Comparison of ENCODE assay signal across 20 mouse cellular contexts in the genomic region with DNA sequence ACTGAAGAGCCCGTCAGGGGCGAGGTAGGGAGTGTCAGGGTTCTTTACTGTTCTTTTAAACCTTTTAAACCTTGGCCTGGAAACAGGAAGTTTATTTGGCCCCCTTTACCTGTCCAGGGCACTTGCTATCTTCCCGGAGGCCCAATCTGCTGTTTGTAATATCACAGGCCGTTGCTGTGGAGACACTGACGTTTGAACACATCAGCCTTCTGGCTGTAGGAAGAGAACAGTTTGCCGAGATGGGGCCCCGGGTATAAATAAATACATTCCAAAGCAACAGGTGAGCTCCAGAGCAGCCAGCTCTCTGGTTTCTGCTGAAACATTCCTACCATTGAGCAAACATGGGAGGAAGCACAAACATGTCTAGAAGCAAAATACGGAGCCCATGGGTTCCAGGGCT.
DNase-seq lines count a peak whose midpoint lies in the region; ATAC-seq and TF ChIP-seq lines count a peak whose summit lies in the region.
"Had no signal": no experiment of that assay in that cellular context is flagged by ENCODE, and none has a peak within 500 bp of the region (broad histone marks: within the 10 kb centered on the region; RNA-seq: fewer than 3 reads in every experiment).

No protein-coding gene starts in this region.

- no peak overlapping the region for H3K9ac ChIP-seq in forebrain, embryonic 16.5 days (replicated peaks; ENCODE audit: low read depth, low read length)
- H3K9ac ChIP-seq in limb, embryonic 12.5 days (replicated peaks): 0 out of 2 replicates have a peak overlapping the region, but pooled peaks have one; percentile 4
- H3K9ac ChIP-seq in lung, embryonic 16.5 days (ENCODE audit: low read length): no peak overlapping the region
- H3K9ac ChIP-seq in stomach, postnatal 0 days (ENCODE audit: low read length): no peak overlapping the region
- H3K9ac ChIP-seq: forebrain, postnatal 0 days; midbrain, embryonic 12.5 days had no signal

- no peak for DNase-seq in forebrain, embryonic 10.5 days (ENCODE audit: extremely low spot score, low spot score)
- no peak for DNase-seq in limb, embryonic 10.5 days (ENCODE audit: low spot score)
- DNase-seq in stomach, postnatal 0 days (ENCODE audit: low spot score): peak; percentile 73
- DNase-seq in gastrocnemius, adult 2 months: no peak
- DNase-seq: adrenal gland, postnatal 36 days; cerebellum, postnatal 10 days; forebrain, postnatal 0 days; gastrocnemius, postnatal 14 days; heart, postnatal 4 days; kidney, postnatal 25 days; liver had no signal

- 88% methylated on average over 8 of the region's 8 CpGs for WGBS in forebrain, embryonic 10.5 days
- 79% methylated on average over 8 of the region's 8 CpGs for WGBS in forebrain, embryonic 16.5 days
- WGBS in limb, embryonic 12.5 days: 77% methylated on average over 8 of the region's 8 CpGs
- WGBS in limb, embryonic 10.5 days: 84% methylated on average over 8 of the region's 8 CpGs
- 35% methylated on average over 8 of the region's 8 CpGs for WGBS in lung, embryonic 16.5 days
- 36% methylated on average over 8 of the region's 8 CpGs for WGBS in stomach, postnatal 0 days

- no peak overlapping the region for H3K4me2 ChIP-seq in forebrain, embryonic 16.5 days (ENCODE audit: low read length)
- no peak overlapping the region for H3K4me2 ChIP-seq in limb, embryonic 12.5 days
- H3K4me2 ChIP-seq in lung, embryonic 16.5 days (ENCODE audit: low read depth, low read length): no peak overlapping the region
- no peak overlapping the region for H3K4me2 ChIP-seq in stomach, postnatal 0 days (replicated peaks; ENCODE audit: low read depth)
- H3K4me2 ChIP-seq: heart, embryonic 11.5 days; midbrain, embryonic 12.5 days had no signal

- no peak for ATAC-seq in forebrain, embryonic 16.5 days
- no peak for ATAC-seq in limb, embryonic 12.5 days (ENCODE audit: insufficient number of reproducible peaks, insufficient read depth, low FRiP score, low TSS enrichment, low read depth)
- no peak for ATAC-seq in lung, embryonic 16.5 days (ENCODE audit: low read depth)
- peak; percentile 51 for ATAC-seq in stomach, postnatal 0 days (ENCODE audit: low FRiP score, low TSS enrichment)
- no peak for ATAC-seq in CD4-positive, CD25-positive, alpha-beta regulatory T cell, adult 4 months
- ATAC-seq: forebrain, postnatal 0 days had no signal

- no peak for TF ChIP-seq CTCF in stomach, postnatal 0 days (IDR thresholded peaks at IDR 0.05; ENCODE audit: low read depth)
- no peak for TF ChIP-seq CTCF in gastrocnemius, adult 2 months (IDR thresholded peaks at IDR 0.05)

- H3K36me3 ChIP-seq in forebrain, embryonic 10.5 days (replicated peaks): no peaks in the 10 kb centered on the region
- no peaks in the 10 kb centered on the region for H3K36me3 ChIP-seq in forebrain, embryonic 16.5 days (ENCODE audit: control insufficient read depth, insufficient read depth)
- no peaks in the 10 kb centered on the region for H3K36me3 ChIP-seq in limb, embryonic 12.5 days
- H3K36me3 ChIP-seq in limb, embryonic 10.5 days: no peaks in the 10 kb centered on the region
- no peaks in the 10 kb centered on the region for H3K36me3 ChIP-seq in lung, embryonic 16.5 days (ENCODE audit: control insufficient read depth, insufficient read depth, low read length)
- H3K36me3 ChIP-seq in stomach, postnatal 0 days (ENCODE audit: control insufficient read depth, insufficient read depth, low read length): no peaks in the 10 kb centered on the region
- H3K36me3 ChIP-seq: midbrain, embryonic 12.5 days had no signal

- intact Hi-C loops in gastrocnemius, adult 2 months (cut with DNase I): no loop called here

- H3K27me3 ChIP-seq in forebrain, embryonic 10.5 days (ENCODE audit: poor library complexity, severe bottlenecking): peaks cover 18% of the 10 kb centered on the region
- H3K27me3 ChIP-seq in forebrain, embryonic 16.5 days (replicated peaks; ENCODE audit: control insufficient read depth, insufficient read depth, low read length): no peaks in the 10 kb centered on the region
- H3K27me3 ChIP-seq in limb, embryonic 12.5 days: no peaks in the 10 kb centered on the region
- 0 out of 2 replicates have a peak, but pooled peaks cover 7% of the 10 kb centered on the region for H3K27me3 ChIP-seq in limb, embryonic 10.5 days (ENCODE audit: low read depth, poor library complexity, severe bottlenecking)
- H3K27me3 ChIP-seq in lung, embryonic 16.5 days (ENCODE audit: control insufficient read depth, insufficient read depth, low read depth, low read length): no peaks in the 10 kb centered on the region
- no peaks in the 10 kb centered on the region for H3K27me3 ChIP-seq in stomach, postnatal 0 days (ENCODE audit: control insufficient read depth, insufficient read depth, low read length)
- H3K27me3 ChIP-seq: CH12.LX had no signal

- no peak for TF ChIP-seq EP300 in stomach, postnatal 0 days (optimal IDR thresholded peaks at IDR 0.05)

- peaks cover 34% of the 10 kb centered on the region for H3K4me1 ChIP-seq in forebrain, embryonic 10.5 days
- 0 out of 2 replicates have a peak, but pooled peaks cover 2% of the 10 kb centered on the region for H3K4me1 ChIP-seq in forebrain, embryonic 16.5 days (replicated peaks; ENCODE audit: control insufficient read depth, insufficient read depth, low read length)
- peaks cover 9% of the 10 kb centered on the region; the same call in 1 of the 2 replicates for H3K4me1 ChIP-seq in limb, embryonic 12.5 days (replicated peaks)
- H3K4me1 ChIP-seq in limb, embryonic 10.5 days: 0 out of 2 replicates have a peak, but pooled peaks cover 4% of the 10 kb centered on the region
- H3K4me1 ChIP-seq in lung, embryonic 16.5 days (replicated peaks; ENCODE audit: control insufficient read depth, insufficient read depth, low read length): 0 out of 2 replicates have a peak, but pooled peaks cover 3% of the 10 kb centered on the region
- no peaks in the 10 kb centered on the region for H3K4me1 ChIP-seq in stomach, postnatal 0 days (replicated peaks; ENCODE audit: control insufficient read depth, insufficient read depth)

- H3K27ac ChIP-seq in forebrain, embryonic 10.5 days: 0 out of 2 replicates have a peak overlapping the region, but pooled peaks have one; percentile 48
- no peak overlapping the region for H3K27ac ChIP-seq in forebrain, embryonic 16.5 days (ENCODE audit: low read length)
- no peak overlapping the region for H3K27ac ChIP-seq in limb, embryonic 12.5 days
- H3K27ac ChIP-seq in limb, embryonic 10.5 days: no peak overlapping the region
- H3K27ac ChIP-seq in lung, embryonic 16.5 days (ENCODE audit: low read length): peak overlapping the region; percentile 58; the same call in 1 of the 2 replicates
- H3K27ac ChIP-seq in stomach, postnatal 0 days (replicated peaks): peak overlapping the region; percentile 5; the same call in 1 of the 2 replicates
- H3K27ac ChIP-seq in gastrocnemius, adult 2 months: no peak overlapping the region
- H3K27ac ChIP-seq: midbrain, embryonic 12.5 days had no signal

- H3K4me3 ChIP-seq in forebrain, embryonic 10.5 days: no peak overlapping the region
- H3K4me3 ChIP-seq in forebrain, embryonic 16.5 days (replicated peaks; ENCODE audit: low read length): no peak overlapping the region
- no peak overlapping the region for H3K4me3 ChIP-seq in limb, embryonic 12.5 days (replicated peaks)
- no peak overlapping the region for H3K4me3 ChIP-seq in limb, embryonic 10.5 days
- no peak overlapping the region for H3K4me3 ChIP-seq in lung, embryonic 16.5 days (ENCODE audit: low read length)
- H3K4me3 ChIP-seq in stomach, postnatal 0 days (ENCODE audit: low read depth, low read length): no peak overlapping the region
- H3K4me3 ChIP-seq in gastrocnemius, adult 2 months: no peak overlapping the region
- H3K4me3 ChIP-seq: erythroblast, embryonic 14.5 days; midbrain, embryonic 12.5 days; myocyte had no signal

- no peaks in the 10 kb centered on the region; the same call in 1 of the 2 replicates for H3K9me3 ChIP-seq in forebrain, embryonic 10.5 days
- no peaks in the 10 kb centered on the region for H3K9me3 ChIP-seq in forebrain, embryonic 16.5 days (ENCODE audit: control insufficient read depth, low read length)
- no peaks in the 10 kb centered on the region for H3K9me3 ChIP-seq in limb, embryonic 12.5 days
- H3K9me3 ChIP-seq in limb, embryonic 10.5 days (replicated peaks): no peaks in the 10 kb centered on the region
- no peaks in the 10 kb centered on the region for H3K9me3 ChIP-seq in lung, embryonic 16.5 days (ENCODE audit: control insufficient read depth, low read length)
- H3K9me3 ChIP-seq in stomach, postnatal 0 days (ENCODE audit: control insufficient read depth, low read length): no peaks in the 10 kb centered on the region
- H3K9me3 ChIP-seq: midbrain, embryonic 12.5 days had no signal

Comparison
In these comparisons a context has a peak if more than half of its experiments do, and no peak if none do; other contexts are left out.
1. H3K27ac ChIP-seq: peak in forebrain, embryonic 10.5 days (single experiment), lung, embryonic 16.5 days (single experiment) and stomach, postnatal 0 days (single experiment); none in forebrain, embryonic 16.5 days (single experiment), limb, embryonic 12.5 days (single experiment), limb, embryonic 10.5 days (single experiment) and gastrocnemius, adult 2 months (single experiment).